Mouse (Mus musculus) R1 (cell line): ENCODE results near the gene Sema4c.

Experiments used
- DNase-seq: peaks from one replicate; pipeline ENCODE4 v3.0.0-alpha.2; 2018; ENCODE audit warnings: low read depth, low spot score

Gene Sema4c

GRCm38 (mm10) chr1:36579974-36580383 is 21.8 kb upstream of the Sema4c start:
- no peak for DNase-seq

GRCm38 (mm10) chr1:36576991-36577675 is 19.0 kb upstream of the Sema4c start:
- DNase-seq: no peak

GRCm38 (mm10) chr1:36575347-36575746 is 17.2 kb upstream of the Sema4c start:
- DNase-seq: no peak

GRCm38 (mm10) chr1:36574196-36574955 is 16.2 kb upstream of the Sema4c start:
- DNase-seq: no peak

- DNase-seq: no peak
These were observed 15.4 kb upstream of the Sema4c start for GRCm38 (mm10) chr1:36573524-36573923.

- DNase-seq: no peak
These were observed 14.6 kb upstream of the Sema4c start for GRCm38 (mm10) chr1:36572709-36573108.

GRCm38 (mm10) chr1:36572140-36572700 is 14.1 kb upstream of the Sema4c start:
- no peak for DNase-seq

GRCm38 (mm10) chr1:36571627-36572026 is 13.5 kb upstream of the Sema4c start:
- DNase-seq: no peak

GRCm38 (mm10) chr1:36570320-36570719 is 12.2 kb upstream of the Sema4c start:
- DNase-seq: no peak

- DNase-seq: no peak
These were observed 11.6 kb upstream of the Sema4c start for GRCm38 (mm10) chr1:36569694-36570276.

GRCm38 (mm10) chr1:36568776-36569175 is 10.6 kb upstream of the Sema4c start:
- DNase-seq: no peak

- no peak for DNase-seq
These were observed 9.9 kb upstream of the Sema4c start for GRCm38 (mm10) chr1:36567818-36568603.

GRCm38 (mm10) chr1:36566425-36566824 is 8.3 kb upstream of the Sema4c start:
- no peak for DNase-seq

GRCm38 (mm10) chr1:36564101-36564500 is 6.0 kb upstream of the Sema4c start:
- no peak for DNase-seq

GRCm38 (mm10) chr1:36563632-36564031 is 5.5 kb upstream of the Sema4c start:
- no peak for DNase-seq

- DNase-seq: no peak
These were observed 5.0 kb upstream of the Sema4c start for GRCm38 (mm10) chr1:36563197-36563596.

GRCm38 (mm10) chr1:36562388-36562787 is 4.2 kb upstream of the Sema4c start:
- DNase-seq: no peak

- DNase-seq: no peak
These were observed 2.8 kb upstream of the Sema4c start for GRCm38 (mm10) chr1:36560903-36561302.

- no peak for DNase-seq
These were observed 1.7 kb upstream of the Sema4c start for GRCm38 (mm10) chr1:36559888-36560287.

- DNase-seq: no peak
These were observed 1.1 kb upstream of the Sema4c start for GRCm38 (mm10) chr1:36559256-36559655.

GRCm38 (mm10) chr1:36557457-36558011 is 615 bp downstream of the Sema4c start:
- DNase-seq: no peak
